Mouse (Mus musculus) spleen, postnatal 14 days (tissue): ENCODE measurements around the gene Tfap4.

Experiments used
- DNase-seq, 2 experiments: peaks; one replicate each; pipeline ENCODE4 v3.0.0; 2021 to 2022; ENCODE audit warnings: low spot score in 2 of 2

Tfap4 gene

DNA sequence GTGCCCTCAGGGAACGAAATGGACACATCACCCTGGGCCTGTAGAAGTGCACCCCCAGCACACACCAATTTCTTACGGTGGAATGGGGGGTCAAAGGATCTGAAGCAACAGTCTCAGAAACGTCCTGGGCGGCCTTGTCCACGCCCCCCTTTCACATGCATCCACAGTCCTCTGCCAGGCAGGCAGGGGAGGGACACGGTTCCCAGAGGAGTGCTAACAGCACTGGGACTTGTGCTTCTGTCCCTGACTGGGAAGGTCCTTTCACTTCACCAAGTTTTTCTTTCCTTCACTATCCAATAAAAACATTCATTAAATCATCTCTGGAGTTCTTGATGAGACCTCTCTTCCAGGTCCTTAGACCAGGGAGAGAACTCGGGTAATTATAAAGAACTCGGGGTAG is 39.0 kb downstream of the Tfap4 start:
- DNase-seq: no peak

DNA sequence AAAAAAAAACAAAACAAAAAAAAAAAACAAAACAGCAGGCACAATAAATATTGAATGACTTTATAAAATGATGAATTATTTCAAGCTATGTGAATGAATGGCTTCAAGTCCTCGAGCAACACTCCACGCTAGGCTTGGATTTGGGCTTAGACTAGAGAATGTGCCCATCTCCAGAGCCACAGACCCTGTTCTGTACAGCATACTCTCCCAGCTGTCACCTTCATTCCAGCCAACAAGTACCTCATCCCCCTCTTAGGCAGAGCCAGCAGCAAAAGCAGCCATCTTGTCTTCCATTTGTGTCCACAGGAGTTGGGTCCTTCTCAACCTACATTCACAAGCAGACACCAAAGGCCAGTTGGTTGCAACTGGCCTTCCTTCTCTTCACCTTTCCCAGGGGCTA is 39.8 kb downstream of the Tfap4 start:
- no peak for DNase-seq

GRCm38 (mm10) chr16:4519157-4519556 is 40.5 kb downstream of the Tfap4 start:
- peak in 1 of 2 experiments; percentile 15 for DNase-seq

GRCm38 (mm10) chr16:4517906-4518305 is 41.7 kb downstream of the Tfap4 start:
- DNase-seq: no peak

- DNase-seq: no peak
Observed at GRCm38 (mm10) chr16:4514383-4514782, 45.3 kb downstream of the Tfap4 start.

DNA sequence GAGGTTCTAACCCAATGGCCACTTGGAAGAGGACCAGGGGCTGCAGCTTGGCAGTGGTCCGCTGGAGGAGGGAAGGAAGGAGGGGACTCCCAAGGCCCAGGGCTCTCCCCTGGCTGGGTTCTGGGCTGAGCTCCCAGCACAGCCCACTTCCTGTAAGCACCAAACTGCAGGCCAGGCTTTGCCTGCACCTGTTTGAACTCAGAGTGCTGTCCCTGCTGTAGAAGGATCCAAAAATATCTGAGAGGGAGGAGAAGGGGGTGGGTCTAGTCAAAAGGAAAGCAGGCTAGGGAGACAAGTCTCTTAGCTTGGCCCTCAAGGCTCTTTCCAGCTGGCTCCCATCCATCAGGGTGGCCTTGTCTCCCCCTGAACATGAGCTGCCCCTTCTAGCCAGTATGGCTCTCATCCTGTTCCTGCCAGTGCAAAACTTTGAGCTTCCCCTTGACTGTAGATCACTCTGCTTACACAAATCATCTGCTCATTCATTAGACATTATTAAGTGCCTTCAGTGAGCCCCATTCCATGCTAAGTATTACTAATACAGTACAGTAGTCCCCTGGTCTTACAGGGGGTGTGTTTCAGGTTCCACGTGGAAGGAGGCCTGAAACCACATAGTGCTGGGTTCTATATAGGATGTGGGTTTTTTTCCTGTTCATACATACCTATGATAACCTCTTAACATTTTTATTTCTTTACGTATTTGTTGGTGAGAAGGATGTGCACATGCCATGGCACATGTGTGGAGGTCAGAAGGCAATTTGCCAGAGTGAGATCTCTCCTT is 46.8 kb downstream of the Tfap4 start:
- no peak for DNase-seq

GRCm38 (mm10) chr16:4511371-4511770 is 48.3 kb downstream of the Tfap4 start:
- DNase-seq: no peak

DNA sequence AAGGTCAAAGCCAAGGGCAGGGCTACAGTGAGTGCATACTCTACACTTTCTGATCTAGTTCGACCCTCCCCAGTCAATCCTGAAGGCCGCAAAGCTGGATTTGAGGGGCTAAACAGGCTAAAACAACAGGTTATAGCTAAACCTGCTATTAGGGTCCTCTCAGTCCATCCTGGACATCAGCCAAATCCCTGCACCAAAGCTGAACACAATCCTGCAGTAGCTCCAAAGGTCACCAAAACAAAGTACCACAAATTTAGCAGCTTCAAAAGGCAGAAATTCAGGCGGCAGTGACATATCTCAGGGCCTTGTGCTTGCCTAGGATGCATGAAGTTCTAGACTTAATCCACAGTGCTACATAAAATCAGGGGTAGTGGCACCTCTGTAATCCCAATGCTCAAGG is 53.5 kb downstream of the Tfap4 start:
- no peak for DNase-seq

GRCm38 (mm10) chr16:4503495-4503894 is 56.2 kb downstream of the Tfap4 start:
- no peak for DNase-seq

DNA sequence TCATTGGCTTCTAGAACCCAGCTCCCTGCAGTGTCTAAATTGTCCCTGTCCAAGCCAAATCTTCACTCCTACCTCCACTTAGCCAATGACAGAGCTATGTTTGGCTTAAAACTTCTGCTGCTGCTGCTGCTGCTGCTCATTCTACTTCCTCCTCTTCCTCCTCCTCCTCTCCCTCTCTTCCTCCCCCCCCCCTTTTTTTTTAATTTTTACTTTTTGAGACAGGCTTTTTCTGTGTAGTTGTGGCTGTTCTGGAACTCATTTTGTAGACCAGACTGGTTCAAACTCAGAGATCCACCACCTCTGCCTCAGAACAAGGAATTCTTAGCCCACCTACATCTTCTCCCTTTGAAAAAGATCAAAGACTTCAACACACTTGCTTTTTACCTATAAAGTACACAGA is 57.1 kb downstream of the Tfap4 start:
- no peak for DNase-seq

DNA sequence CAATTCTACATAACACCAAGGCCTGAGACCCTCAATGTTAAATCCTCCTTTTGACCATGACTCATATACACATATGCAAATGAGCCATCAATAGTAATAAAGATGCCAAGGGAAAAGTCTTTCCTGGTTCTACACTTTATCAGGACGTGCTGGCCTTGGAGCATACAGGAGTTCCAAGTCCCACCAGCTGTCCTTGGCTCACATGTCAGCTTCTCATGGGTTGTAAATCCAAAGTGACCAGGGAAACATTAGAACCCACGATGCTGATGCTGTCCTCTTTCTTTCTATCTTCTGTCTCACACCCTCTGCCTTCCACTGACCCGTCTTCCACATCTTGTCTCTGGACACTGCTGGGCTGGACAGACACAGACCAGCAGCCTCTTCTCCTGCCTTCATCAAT is 58.0 kb downstream of the Tfap4 start:
- DNase-seq: no peak

- DNase-seq: peak in 1 of 2 experiments; percentile 21
Observed at GRCm38 (mm10) chr16:4500598-4501385, 58.9 kb downstream of the Tfap4 start.

GRCm38 (mm10) chr16:4497762-4498607 is 61.7 kb downstream of the Tfap4 start:
- DNase-seq: no peak

DNA sequence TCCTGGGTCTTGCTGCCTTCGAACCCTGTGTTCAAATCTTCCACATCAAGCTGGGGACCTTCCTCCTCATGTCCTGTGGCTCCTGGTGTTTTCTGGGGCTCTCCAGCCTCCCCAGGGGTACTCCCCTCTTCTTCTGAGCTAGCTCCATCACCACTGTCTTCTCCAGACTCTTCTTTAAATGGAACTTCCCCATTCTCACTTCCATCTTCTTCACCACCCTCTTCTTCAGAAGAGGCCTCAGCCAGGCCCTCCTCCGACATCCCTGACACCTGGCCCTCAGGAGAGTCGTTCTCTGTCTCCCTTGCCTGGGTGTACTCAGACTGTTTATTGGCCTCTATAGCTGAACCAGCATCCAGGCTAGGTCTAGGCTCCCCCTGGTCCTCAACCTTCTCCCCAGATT is 63.2 kb downstream of the Tfap4 start:
- DNase-seq: no peak

DNA sequence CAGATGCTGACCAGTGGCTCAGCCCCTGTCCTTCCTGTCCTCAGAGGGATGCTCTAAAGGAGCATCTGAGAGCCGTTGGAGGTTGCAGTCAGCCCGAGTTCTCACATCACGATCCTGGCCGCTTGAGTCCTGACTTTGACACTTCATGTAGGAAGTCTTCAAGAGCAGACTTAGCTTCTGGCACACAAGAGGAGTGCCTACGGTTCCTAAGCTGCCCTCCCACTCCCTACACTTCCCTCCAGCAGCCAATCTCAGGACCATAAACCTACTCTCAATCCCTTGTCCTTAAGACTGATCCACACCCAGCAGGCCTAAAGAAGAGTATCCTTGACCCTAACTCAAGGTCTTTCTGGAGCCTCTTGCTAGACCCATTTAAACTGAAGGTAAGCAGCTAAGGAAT is 63.8 kb downstream of the Tfap4 start:
- no peak for DNase-seq
